In genomic region chr6:127879472-127879871, GRCm38 (mm10) we compare ENCODE assay signal across 16 mouse cellular contexts. TPM values are rescaled to one million over a fixed set of nuclear protein-coding genes. Genes with fewer than 3 reads are reported as not detected.
DNase-seq lines count a peak whose midpoint lies in the region; ATAC-seq and TF ChIP-seq lines count a peak whose summit lies in the region.
"Had no signal": no experiment of that assay in that cellular context is flagged by ENCODE, and none has a peak within 500 bp of the region (broad histone marks: within the 10 kb centered on the region; RNA-seq: fewer than 3 reads in every experiment).

No protein-coding gene starts in this region.

- ATAC-seq in lung, embryonic 14.5 days (ENCODE audit: insufficient read depth): no peak
- ATAC-seq in liver, postnatal 0 days: no peak

- H3K4me2 ChIP-seq in lung, embryonic 14.5 days: no peak overlapping the region
- no peak overlapping the region for H3K4me2 ChIP-seq in liver, postnatal 0 days (ENCODE audit: low read depth, low read length)
- H3K4me2 ChIP-seq: heart, embryonic 12.5 days; hindbrain, embryonic 15.5 days; liver, embryonic 15.5 days had no signal

- H3K36me3 ChIP-seq in lung, embryonic 14.5 days (ENCODE audit: insufficient read depth): no peaks in the 10 kb centered on the region
- no peaks in the 10 kb centered on the region for H3K36me3 ChIP-seq in MEL (ENCODE audit: control insufficient read depth in 1 of 2, insufficient read depth in 2 of 2, low read length in 2 of 2)
- H3K36me3 ChIP-seq in liver, postnatal 0 days (replicated peaks; ENCODE audit: insufficient read depth, low read length): no peaks in the 10 kb centered on the region
- H3K36me3 ChIP-seq: forebrain, embryonic 10.5 days; heart, embryonic 12.5 days; hindbrain, embryonic 15.5 days; liver, embryonic 15.5 days had no signal

- peaks cover 5% of the 10 kb centered on the region for H3K4me1 ChIP-seq in lung, embryonic 14.5 days (ENCODE audit: insufficient read depth)
- no peaks in the 10 kb centered on the region for H3K4me1 ChIP-seq in MEL (ENCODE audit: control insufficient read depth in 1 of 2, insufficient read depth in 2 of 2, low read length in 2 of 2)
- H3K4me1 ChIP-seq in liver, postnatal 0 days (ENCODE audit: insufficient read depth): no peaks in the 10 kb centered on the region
- H3K4me1 ChIP-seq: hindbrain, embryonic 15.5 days; liver, embryonic 15.5 days had no signal

- TF ChIP-seq POLR2A in MEL (IDR thresholded peaks at IDR 0.05; ENCODE audit: control insufficient read depth in 1 of 2, insufficient read depth in 1 of 2, low read depth in 1 of 2, low read length in 2 of 2, poor library complexity in 1 of 2): no peak

- H3K27ac ChIP-seq in gastrocnemius, adult 2 months: no peak overlapping the region
- H3K27ac ChIP-seq in lung, embryonic 14.5 days (ENCODE audit: low read depth): no peak overlapping the region
- no peak overlapping the region for H3K27ac ChIP-seq in MEL (ENCODE audit: control insufficient read depth, low read depth, low read length)
- no peak overlapping the region for H3K27ac ChIP-seq in liver, postnatal 0 days (ENCODE audit: low read depth)
- H3K27ac ChIP-seq: forebrain, embryonic 10.5 days; hindbrain, embryonic 15.5 days; liver, embryonic 15.5 days had no signal

- DNase-seq in gastrocnemius, adult 2 months: no peak
- DNase-seq in gastrocnemius, postnatal 14 days: no peak
- DNase-seq in lung, embryonic 14.5 days: peak; percentile 35
- DNase-seq in lung, postnatal 25 days (ENCODE audit: low spot score): no peak
- DNase-seq in MEL (ENCODE audit: low read depth, low spot score): peak; percentile 20
- DNase-seq in liver, postnatal 0 days: peak; percentile 25
- no peak for DNase-seq in layer of hippocampus, adult 18-20 months (ENCODE audit: low spot score in 2 of 2)
- no peak for DNase-seq in Muller cell, postnatal 12 days (ENCODE audit: inconsistent ontology term)
- DNase-seq: cerebellum, adult 11-12 months; kidney, postnatal 25 days had no signal

- no peak overlapping the region for H3K4me3 ChIP-seq in gastrocnemius, adult 2 months
- H3K4me3 ChIP-seq in lung, embryonic 14.5 days (ENCODE audit: low read depth, low read length): no peak overlapping the region
- no peak overlapping the region for H3K4me3 ChIP-seq in MEL (ENCODE audit: control insufficient read depth in 1 of 2, insufficient read depth in 1 of 2, low read depth in 2 of 2, low read length in 2 of 2)
- no peak overlapping the region for H3K4me3 ChIP-seq in liver, postnatal 0 days (ENCODE audit: low read depth, low read length)
- H3K4me3 ChIP-seq: forebrain, embryonic 10.5 days; heart, embryonic 12.5 days; hindbrain, embryonic 15.5 days; liver, embryonic 15.5 days; myocyte had no signal

- TF ChIP-seq CTCF in gastrocnemius, adult 2 months (IDR thresholded peaks at IDR 0.05): peak; percentile 50
- TF ChIP-seq CTCF in lung, embryonic 14.5 days (IDR thresholded peaks at IDR 0.05; ENCODE audit: low read depth): peak; percentile 58
- TF ChIP-seq CTCF in MEL (IDR thresholded peaks at IDR 0.05 in 2 of 3, conservative IDR thresholded peaks at IDR 0.05 in 1 of 3; ENCODE audit: control insufficient read depth in 1 of 3, insufficient read depth in 1 of 3, low read depth in 2 of 3, low read length in 3 of 3, poor library complexity in 1 of 3, severe bottlenecking in 1 of 3): peak; percentile 18 to 38 (median 25); a peak in 3 of 6 replicates
- TF ChIP-seq CTCF in liver, postnatal 0 days (IDR thresholded peaks at IDR 0.05; ENCODE audit: low read depth): peak; percentile 64

- no peaks in the 10 kb centered on the region for H3K27me3 ChIP-seq in lung, embryonic 14.5 days (ENCODE audit: insufficient read depth, low read length)
- no peaks in the 10 kb centered on the region for H3K27me3 ChIP-seq in MEL (ENCODE audit: control insufficient read depth in 1 of 2, insufficient read depth in 2 of 2, low read length in 2 of 2)
- 0 out of 2 replicates have a peak, but pooled peaks cover 3% of the 10 kb centered on the region for H3K27me3 ChIP-seq in liver, postnatal 0 days (ENCODE audit: insufficient read depth, low read length)
- H3K27me3 ChIP-seq: hindbrain, embryonic 15.5 days; liver, embryonic 15.5 days had no signal

- no peaks in the 10 kb centered on the region for H3K9me3 ChIP-seq in lung, embryonic 14.5 days (ENCODE audit: low read depth, low read length)
- no peaks in the 10 kb centered on the region for H3K9me3 ChIP-seq in MEL (replicated peaks; ENCODE audit: insufficient read depth, low read length)
- peaks cover 3% of the 10 kb centered on the region; the same call in 1 of the 2 replicates for H3K9me3 ChIP-seq in liver, postnatal 0 days (ENCODE audit: low read length)
- H3K9me3 ChIP-seq: hindbrain, embryonic 15.5 days; liver, embryonic 15.5 days had no signal

- H3K9ac ChIP-seq in lung, embryonic 14.5 days: no peak overlapping the region
- H3K9ac ChIP-seq in MEL (ENCODE audit: control insufficient read depth, low read depth, low read length, poor library complexity, severe bottlenecking): no peak overlapping the region
- no peak overlapping the region for H3K9ac ChIP-seq in liver, postnatal 0 days (replicated peaks)
- H3K9ac ChIP-seq: heart, embryonic 12.5 days; hindbrain, embryonic 15.5 days; liver, embryonic 15.5 days had no signal

- TF ChIP-seq RAD21 in MEL (IDR thresholded peaks at IDR 0.05; ENCODE audit: low read depth, low read length): no peak; the same call in 1 of the 2 replicates

- intact Hi-C loops in gastrocnemius, adult 2 months (cut with DNase I): no loop called here
- intact Hi-C loops in gastrocnemius, postnatal 14 days (cut with DNase I; ENCODE audit: low total_unique reads): no loop called here

- TF ChIP-seq EP300 in MEL (IDR thresholded peaks at IDR 0.05; ENCODE audit: low read depth in 1 of 2, low read length in 2 of 2): no peak
- TF ChIP-seq EP300 in liver, postnatal 0 days (IDR thresholded peaks at IDR 0.05; ENCODE audit: low read depth): no peak

- WGBS in lung, embryonic 14.5 days: 89% methylated on average over 6 of the region's 6 CpGs
- 88% methylated on average over 6 of the region's 6 CpGs for WGBS in liver, postnatal 0 days (ENCODE audit: insufficient replicate concordance)

- no peaks in the 10 kb centered on the region for H3K79me2 ChIP-seq in MEL (ENCODE audit: control insufficient read depth, insufficient read depth, low read length, poor library complexity)

TF ChIP-seq in MEL, 35 proteins besides CTCF, POLR2A, EP300 and RAD21:
- TF ChIP-seq MEF2A (IDR thresholded peaks at IDR 0.05; ENCODE audit: extremely low read depth, insufficient replicate concordance, low read depth, low read length, poor library complexity, severe bottlenecking): no peak
- TF ChIP-seq ZKSCAN1 (IDR thresholded peaks at IDR 0.05; ENCODE audit: low read depth, low read length): no peak
- TF ChIP-seq ZC3H11A (IDR thresholded peaks at IDR 0.05; ENCODE audit: low read depth, low read length): no peak
- TF ChIP-seq HCFC1 (IDR thresholded peaks at IDR 0.05; ENCODE audit: low read depth, low read length): no peak
- no peak for TF ChIP-seq KAT2A (conservative IDR thresholded peaks at IDR 0.05; ENCODE audit: low read depth, low read length)
- no peak for TF ChIP-seq USF1 (IDR thresholded peaks at IDR 0.05; ENCODE audit: low read depth, low read length)
- no peak for TF ChIP-seq NELFE (IDR thresholded peaks at IDR 0.05; ENCODE audit: low read depth, low read length)
- TF ChIP-seq ELF1 (IDR thresholded peaks at IDR 0.05; ENCODE audit: low read depth, low read length): no peak

RNA-seq across cellular contexts. Expression of gene Tspan11, which starts 7.9 kb away (rescaled TPM):
- total RNA-seq in gastrocnemius, adult 2 months (2021): 1 to 10 TPM in 1 of 2 experiments, under 1 TPM in 1; 0.74 to 1.0 TPM
- 1 to 10 TPM; 4.4 to 10.0 TPM for total RNA-seq in gastrocnemius, postnatal 14 days (2021)
- 21.7 and 22.5 TPM in 2 replicates for polyA plus RNA-seq in lung, embryonic 14.5 days (2014; fragmentation: Nextera tagmentation; extraction: Ambion mirVana)
- not detected in 2 replicates for total RNA-seq in MEL (2012; rRNA removed)
- polyA plus RNA-seq in MEL (2012; ENCODE audit: insufficient read depth in 1 of 2, insufficient read length in 2 of 2, low read depth in 1 of 2, low replicate concordance in 2 of 2, missing spikeins in 1 of 2): not detected
- 0.25 and 0.38 TPM in 2 replicates for polyA plus RNA-seq in liver, postnatal 0 days (2015; fragmentation: Nextera tagmentation; extraction: Ambion mirVana)
- 1 to 10 TPM; 1.3 to 1.5 TPM for total RNA-seq in layer of hippocampus, adult 18-20 months (2021)
- total RNA-seq: megakaryocyte, adult 5-6 weeks had no signal

Comparison
In these comparisons a context has a peak if more than half of its experiments do, and no peak if none do; other contexts are left out.
1. DNase-seq: peak in lung, embryonic 14.5 days (single experiment), MEL (single experiment) and liver, postnatal 0 days (single experiment); none in gastrocnemius, adult 2 months (single experiment), gastrocnemius, postnatal 14 days (single experiment), lung, postnatal 25 days (single experiment), layer of hippocampus, adult 18-20 months (0 of 2) and Muller cell, postnatal 12 days (single experiment).
2. Peak in every context shown above with its lines, with median percentiles within 50 percentile points of each other: CTCF ChIP-seq.